Mouse (Mus musculus) cerebellum, adult 18-20 months (tissue): ENCODE results near the gene Med4.

ENCODE experiments used
- DNase-seq, 2 experiments: peaks; one replicate each; pipeline ENCODE4 v3.0.0; 2021

Med4 gene

GRCm38 (mm10) chr14:73509765-73510423 lies at the start of gene Med4:
TSS of gene Med4 (plus strand) at chr14:73510025.
- DNase-seq, result peak; percentile 94 to 98

GRCm38 (mm10) chr14:73460514-73461134 lies 49.2 kb upstream of the Med4 start:
- no peak for DNase-seq

- DNase-seq, result peak in 1 of 2 experiments; percentile 18
Measured at GRCm38 (mm10) chr14:73462211-73462610, 47.6 kb upstream of the Med4 start.

GRCm38 (mm10) chr14:73467697-73468096 lies 42.1 kb upstream of the Med4 start:
- DNase-seq, result peak; percentile 49 to 51

- DNase-seq, result peak; percentile 66 to 68
Measured at GRCm38 (mm10) chr14:73469506-73469905, 40.3 kb upstream of the Med4 start.

- no peak for DNase-seq
Measured at GRCm38 (mm10) chr14:73470593-73470992, 39.2 kb upstream of the Med4 start.

GRCm38 (mm10) chr14:73472205-73472604 lies 37.6 kb upstream of the Med4 start:
- no peak for DNase-seq

- DNase-seq, result peak; percentile 76 to 78
Measured at GRCm38 (mm10) chr14:73473670-73474460, 36.0 kb upstream of the Med4 start.

GRCm38 (mm10) chr14:73474636-73475093 lies 35.2 kb upstream of the Med4 start:
- peak; percentile 57 to 64 for DNase-seq

- DNase-seq, result peak in 1 of 2 experiments; percentile 22
Measured at GRCm38 (mm10) chr14:73475506-73475905, 34.3 kb upstream of the Med4 start.

GRCm38 (mm10) chr14:73476361-73476934 lies 33.4 kb upstream of the Med4 start:
- no peak for DNase-seq

- DNase-seq, result no peak
Measured at GRCm38 (mm10) chr14:73477077-73477476, 32.7 kb upstream of the Med4 start.

- DNase-seq, result no peak
Measured at GRCm38 (mm10) chr14:73478321-73478720, 31.5 kb upstream of the Med4 start.

- no peak for DNase-seq
Measured at GRCm38 (mm10) chr14:73479771-73480170, 30.1 kb upstream of the Med4 start.

GRCm38 (mm10) chr14:73483516-73484229 lies 26.2 kb upstream of the Med4 start:
- no peak for DNase-seq

GRCm38 (mm10) chr14:73484366-73485110 lies 25.3 kb upstream of the Med4 start:
- no peak for DNase-seq

GRCm38 (mm10) chr14:73486641-73487040 lies 23.2 kb upstream of the Med4 start:
- no peak for DNase-seq

- DNase-seq, result no peak
Measured at GRCm38 (mm10) chr14:73493356-73493755, 16.5 kb upstream of the Med4 start.

GRCm38 (mm10) chr14:73494122-73494521 lies 15.7 kb upstream of the Med4 start:
- DNase-seq, result no peak

GRCm38 (mm10) chr14:73495753-73496152 lies 14.1 kb upstream of the Med4 start:
- DNase-seq, result no peak

GRCm38 (mm10) chr14:73501283-73501682 lies 8.5 kb upstream of the Med4 start:
- no peak for DNase-seq

GRCm38 (mm10) chr14:73501721-73502120 lies 8.1 kb upstream of the Med4 start:
- no peak for DNase-seq
